Mouse (Mus musculus): ENCODE results near the gene Ms4a4a. TPM values are rescaled to one million over a fixed set of nuclear protein-coding genes. Genes with fewer than 3 reads are reported as not detected.

Gene Ms4a4a
- polyA plus RNA-seq (2014; fragmentation: Nextera tagmentation; extraction: Ambion mirVana), result 1.3 and 2.2 TPM in 2 replicates

- DNase-seq (ENCODE audit: low spot score), result no peak
- no peaks in the 10 kb centered on the region for H3K4me1 ChIP-seq (replicated peaks; ENCODE audit: control insufficient read depth, insufficient read depth, low read length)
These were observed at the start of gene Ms4a4a for GRCm38 (mm10) chr19:11375273-11375672. Gene Ms4a4a, plus strand, starts transcription at chr19:11375523.

DNA sequence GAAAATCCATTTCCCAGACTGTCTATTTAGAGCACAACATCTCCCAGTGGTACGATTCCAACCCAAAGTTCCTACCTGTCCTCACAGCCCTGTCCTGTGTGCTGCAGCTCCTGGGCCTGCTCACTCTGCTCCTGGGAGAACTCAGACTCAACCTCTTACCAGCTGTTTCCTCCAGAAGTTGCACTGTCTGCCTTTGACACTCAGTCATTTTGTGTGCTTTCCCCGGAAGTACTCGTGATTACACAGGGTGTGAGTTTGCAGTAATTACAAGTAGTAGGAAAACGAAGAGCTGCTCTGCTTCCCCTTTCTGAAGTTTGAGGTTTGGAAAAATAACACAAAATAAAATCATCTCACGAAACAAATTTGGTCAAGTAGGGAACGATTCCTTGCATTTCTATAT lies 39.4 kb upstream of the Ms4a4a start, which contains the start of gene Ms4a7:
Gene Ms4a7, minus strand, starts transcription at position 215 of the 400 bp plus-strand sequence.
- WGBS, result 72% methylated on average over 6 of the region's 6 CpGs

More at GRCm38 (mm10) chr19:11375273-11375672, at the start of gene Ms4a4a:
- no peak within 1 kb of the TSS for H3K4me3 ChIP-seq (ENCODE audit: low read depth, low read length)
- no peaks in the 10 kb centered on the region for H3K9me3 ChIP-seq (ENCODE audit: control insufficient read depth, low read length)
- H3K27me3 ChIP-seq (replicated peaks; ENCODE audit: control insufficient read depth, insufficient read depth, low read length), result no peaks in the 10 kb centered on the region
- no peak for ATAC-seq (replicated peaks; ENCODE audit: low FRiP score)
- no peak within 1 kb of the TSS for H3K9ac ChIP-seq (ENCODE audit: low read depth, low read length)
- 82% methylated on average over 2 of the region's 2 CpGs for WGBS
- H3K36me3 ChIP-seq (ENCODE audit: control insufficient read depth, insufficient read depth, low read length), result no peaks in the 10 kb centered on the region
- H3K27ac ChIP-seq (ENCODE audit: low read depth, low read length), result no peak within 1 kb of the TSS
- H3K4me2 ChIP-seq, result no peak within 1 kb of the TSS

GRCm38 (mm10) chr19:11343147-11343546 lies 32.2 kb upstream of the Ms4a4a start:
- no peak for DNase-seq (ENCODE audit: low spot score)
- no peaks in the 10 kb centered on the region for H3K36me3 ChIP-seq (ENCODE audit: control insufficient read depth, insufficient read depth, low read length)
- H3K4me3 ChIP-seq (ENCODE audit: low read depth, low read length), result no peak overlapping the region
- H3K4me2 ChIP-seq, result no peak overlapping the region
- ATAC-seq (replicated peaks; ENCODE audit: low FRiP score), result no peak
- H3K4me1 ChIP-seq (replicated peaks; ENCODE audit: control insufficient read depth, insufficient read depth, low read length), result no peaks in the 10 kb centered on the region
- H3K27me3 ChIP-seq (replicated peaks; ENCODE audit: control insufficient read depth, insufficient read depth, low read length), result no peaks in the 10 kb centered on the region
- no peak overlapping the region for H3K27ac ChIP-seq (ENCODE audit: low read depth, low read length)
- H3K9ac ChIP-seq (ENCODE audit: low read depth, low read length), result no peak overlapping the region
- H3K9me3 ChIP-seq (ENCODE audit: control insufficient read depth, low read length), result no peaks in the 10 kb centered on the region

More for the DNA sequence above, 39.4 kb upstream of the Ms4a4a start, which contains the start of gene Ms4a7:
- no peaks in the 10 kb centered on the region for H3K36me3 ChIP-seq (ENCODE audit: control insufficient read depth, insufficient read depth, low read length)
- no peaks in the 10 kb centered on the region for H3K27me3 ChIP-seq (replicated peaks; ENCODE audit: control insufficient read depth, insufficient read depth, low read length)
- H3K27ac ChIP-seq (ENCODE audit: low read depth, low read length), result no peak within 1 kb of the TSS
- H3K4me3 ChIP-seq (ENCODE audit: low read depth, low read length), result no peak within 1 kb of the TSS
- no peak within 1 kb of the TSS for H3K9ac ChIP-seq (ENCODE audit: low read depth, low read length)
- no peaks in the 10 kb centered on the region for H3K9me3 ChIP-seq (ENCODE audit: control insufficient read depth, low read length)
- H3K4me2 ChIP-seq, result no peak within 1 kb of the TSS
- no peaks in the 10 kb centered on the region for H3K4me1 ChIP-seq (replicated peaks; ENCODE audit: control insufficient read depth, insufficient read depth, low read length)
- ATAC-seq (replicated peaks; ENCODE audit: low FRiP score) (no peak), DNase-seq (ENCODE audit: low spot score) (no peak)

DNA sequence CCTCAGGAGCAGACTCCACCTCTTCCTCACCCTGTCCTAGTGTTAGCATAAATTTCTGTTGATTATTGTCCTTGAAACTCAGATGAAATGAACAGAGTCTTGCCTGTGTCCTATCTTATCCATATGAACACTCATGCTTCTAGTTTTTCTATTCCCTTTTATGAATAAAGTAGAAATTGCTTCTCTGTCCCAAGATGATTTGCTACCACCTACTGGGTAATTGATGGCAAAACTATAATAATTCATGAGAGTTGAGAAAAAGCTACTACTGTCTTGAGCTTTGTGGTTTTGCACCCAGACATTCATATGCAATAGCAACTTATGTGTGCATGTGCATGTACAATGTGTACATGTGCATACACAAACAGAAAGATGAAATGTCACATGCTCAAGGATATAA lies 31.3 kb upstream of the Ms4a4a start:
- H3K4me3 ChIP-seq (ENCODE audit: low read depth, low read length), result no peak overlapping the region
- no peak overlapping the region for H3K9ac ChIP-seq (ENCODE audit: low read depth, low read length)
- DNase-seq (ENCODE audit: low spot score) (no peak), ATAC-seq (replicated peaks; ENCODE audit: low FRiP score) (no peak)
- H3K9me3 ChIP-seq (ENCODE audit: control insufficient read depth, low read length), result no peaks in the 10 kb centered on the region
- H3K4me1 ChIP-seq (replicated peaks; ENCODE audit: control insufficient read depth, insufficient read depth, low read length), result no peaks in the 10 kb centered on the region
- H3K4me2 ChIP-seq, result no peak overlapping the region
- H3K36me3 ChIP-seq (ENCODE audit: control insufficient read depth, insufficient read depth, low read length), result no peaks in the 10 kb centered on the region
- no peak overlapping the region for H3K27ac ChIP-seq (ENCODE audit: low read depth, low read length)
- no peaks in the 10 kb centered on the region for H3K27me3 ChIP-seq (replicated peaks; ENCODE audit: control insufficient read depth, insufficient read depth, low read length)

DNA sequence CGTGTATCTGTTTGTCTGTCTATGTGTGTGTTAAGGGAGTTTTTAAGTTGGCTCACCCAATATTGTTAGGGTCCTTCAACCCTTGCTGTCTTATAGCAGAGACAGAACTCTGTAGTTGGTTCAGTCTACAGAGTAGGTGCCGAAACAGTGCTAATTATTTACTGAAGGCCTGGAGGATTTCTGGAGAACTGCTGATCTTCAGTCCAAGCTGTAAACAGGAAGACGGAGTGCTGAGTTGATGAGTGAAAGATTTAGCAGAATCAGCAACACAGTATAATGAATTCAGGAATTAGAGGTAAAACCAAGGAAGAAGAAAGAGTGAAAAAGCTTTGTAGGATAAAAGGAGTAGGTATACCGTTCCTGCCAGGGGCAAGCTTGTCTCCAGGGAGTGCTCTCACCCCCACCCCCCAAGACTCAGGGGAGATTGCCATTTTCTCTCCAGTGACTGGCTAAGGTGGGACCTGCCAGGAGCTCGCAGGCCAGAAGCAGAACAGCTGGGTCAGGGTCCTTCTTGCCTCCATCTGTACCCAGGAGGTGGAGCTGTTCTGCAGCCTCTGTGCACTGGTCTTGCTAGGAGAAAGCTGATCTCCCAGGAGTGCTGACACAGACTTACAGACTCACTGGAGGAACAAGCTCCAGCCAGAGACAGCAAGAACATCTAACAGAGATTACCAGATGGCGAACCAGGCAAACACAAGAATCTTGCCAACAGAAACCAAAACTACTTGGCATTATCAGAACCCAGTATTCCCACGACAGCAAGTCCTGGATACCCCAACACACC lies 25.4 kb upstream of the Ms4a4a start:
- DNase-seq (ENCODE audit: low spot score) (no peak), ATAC-seq (replicated peaks; ENCODE audit: low FRiP score) (no peak)
- H3K4me1 ChIP-seq (replicated peaks; ENCODE audit: control insufficient read depth, insufficient read depth, low read length), result no peaks in the 10 kb centered on the region
- H3K36me3 ChIP-seq (ENCODE audit: control insufficient read depth, insufficient read depth, low read length), result no peaks in the 10 kb centered on the region
- WGBS, result 51% methylated on average over 7 of the region's 7 CpGs
- H3K4me3 ChIP-seq (ENCODE audit: low read depth, low read length), result no peak overlapping the region
- H3K27me3 ChIP-seq (replicated peaks; ENCODE audit: control insufficient read depth, insufficient read depth, low read length), result no peaks in the 10 kb centered on the region
- no peak overlapping the region for H3K4me2 ChIP-seq
- H3K9me3 ChIP-seq (ENCODE audit: control insufficient read depth, low read length), result no peaks in the 10 kb centered on the region
- no peak overlapping the region for H3K27ac ChIP-seq (ENCODE audit: low read depth, low read length)
- no peak overlapping the region for H3K9ac ChIP-seq (ENCODE audit: low read depth, low read length)

DNA sequence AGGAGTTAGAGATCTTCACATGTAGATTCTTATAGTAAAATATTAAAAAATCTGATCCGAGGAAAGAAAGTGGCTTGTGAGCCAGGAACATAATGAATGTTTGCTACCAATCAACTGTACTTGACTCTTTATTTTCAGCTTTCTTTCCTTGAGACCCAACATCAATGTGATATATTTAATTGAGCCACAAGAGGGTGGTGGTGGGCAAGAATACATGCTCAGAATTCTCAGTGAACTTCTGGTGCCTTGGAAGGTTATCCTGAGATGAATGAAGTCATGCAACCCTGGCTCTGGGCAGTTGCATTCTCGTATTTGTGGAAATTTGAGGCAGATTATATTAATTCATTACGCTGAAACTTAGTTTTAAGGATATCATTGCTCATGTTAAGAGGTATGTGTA lies 23.4 kb upstream of the Ms4a4a start:
- Histone ChIP-seq H3K4me3 (ENCODE audit: low read depth, low read length) (no peak overlapping the region), H3K4me2 (no peak overlapping the region), H3K27ac (ENCODE audit: low read depth, low read length) (no peak overlapping the region), H3K36me3 (ENCODE audit: control insufficient read depth, insufficient read depth, low read length) (no peaks in the 10 kb centered on the region), H3K4me1 (replicated peaks; ENCODE audit: control insufficient read depth, insufficient read depth, low read length) (no peaks in the 10 kb centered on the region), H3K27me3 (replicated peaks; ENCODE audit: control insufficient read depth, insufficient read depth, low read length) (no peaks in the 10 kb centered on the region), H3K9ac (ENCODE audit: low read depth, low read length) (no peak overlapping the region), H3K9me3 (ENCODE audit: control insufficient read depth, low read length) (no peaks in the 10 kb centered on the region)
- DNase-seq (ENCODE audit: low spot score), result no peak
- no peak for ATAC-seq (replicated peaks; ENCODE audit: low FRiP score)
- 40% methylated on average over 3 of the region's 3 CpGs for WGBS

DNA sequence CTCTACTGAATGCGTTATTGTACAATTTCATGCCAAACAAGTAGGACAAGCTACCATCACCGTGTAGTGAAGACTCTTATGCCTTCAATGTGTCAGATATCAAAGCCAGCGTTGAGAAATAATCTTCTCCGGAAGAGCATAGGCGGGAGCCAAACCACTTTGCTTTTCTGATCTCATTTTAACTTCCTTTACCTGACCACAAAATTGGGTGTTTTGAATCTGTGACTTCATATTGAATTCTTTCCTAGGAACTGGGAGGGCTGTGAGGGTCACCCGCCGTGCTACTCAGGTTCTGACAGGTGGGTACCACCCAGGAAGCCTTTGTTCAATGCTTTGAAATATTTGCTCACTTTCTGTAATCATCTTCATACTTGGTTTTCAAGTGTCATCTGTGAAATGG lies 19.6 kb upstream of the Ms4a4a start:
- Histone ChIP-seq H3K27ac (ENCODE audit: low read depth, low read length) (no peak overlapping the region), H3K4me2 (no peak overlapping the region), H3K9me3 (ENCODE audit: control insufficient read depth, low read length) (no peaks in the 10 kb centered on the region), H3K36me3 (ENCODE audit: control insufficient read depth, insufficient read depth, low read length) (no peaks in the 10 kb centered on the region), H3K4me3 (ENCODE audit: low read depth, low read length) (no peak overlapping the region), H3K9ac (ENCODE audit: low read depth, low read length) (no peak overlapping the region), H3K4me1 (replicated peaks; ENCODE audit: control insufficient read depth, insufficient read depth, low read length) (no peaks in the 10 kb centered on the region), H3K27me3 (replicated peaks; ENCODE audit: control insufficient read depth, insufficient read depth, low read length) (no peaks in the 10 kb centered on the region)
- DNase-seq (ENCODE audit: low spot score), result no peak
- 70% methylated on average over 7 of the region's 7 CpGs for WGBS
- no peak for ATAC-seq (replicated peaks; ENCODE audit: low FRiP score)

DNA sequence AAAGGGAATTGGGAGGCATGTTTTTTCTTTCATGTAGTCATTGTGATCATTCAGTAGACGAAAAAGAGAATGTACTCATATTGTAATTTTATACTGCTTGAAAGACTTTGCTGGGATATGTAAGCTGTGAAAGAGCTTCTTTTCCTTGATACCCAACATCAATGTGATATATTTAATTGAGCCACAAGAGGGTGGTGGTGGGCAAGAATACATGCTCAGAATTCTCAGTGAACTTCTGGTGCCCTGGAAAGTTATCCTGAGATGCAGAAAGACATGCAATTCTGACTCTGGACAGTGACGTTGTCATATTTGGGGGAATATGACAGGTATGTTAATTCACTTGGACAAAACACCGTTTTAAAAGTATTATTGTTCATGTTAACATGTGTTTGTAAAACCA lies 15.2 kb upstream of the Ms4a4a start:
- WGBS, result 42% methylated on average over 3 of the region's 3 CpGs
- Histone ChIP-seq H3K9ac (ENCODE audit: low read depth, low read length) (no peak overlapping the region), H3K4me3 (ENCODE audit: low read depth, low read length) (no peak overlapping the region), H3K27ac (ENCODE audit: low read depth, low read length) (no peak overlapping the region), H3K27me3 (replicated peaks; ENCODE audit: control insufficient read depth, insufficient read depth, low read length) (no peaks in the 10 kb centered on the region), H3K4me1 (replicated peaks; ENCODE audit: control insufficient read depth, insufficient read depth, low read length) (no peaks in the 10 kb centered on the region), H3K36me3 (ENCODE audit: control insufficient read depth, insufficient read depth, low read length) (no peaks in the 10 kb centered on the region), H3K9me3 (ENCODE audit: control insufficient read depth, low read length) (no peaks in the 10 kb centered on the region), H3K4me2 (no peak overlapping the region)
- DNase-seq (ENCODE audit: low spot score) (no peak), ATAC-seq (replicated peaks; ENCODE audit: low FRiP score) (no peak)

- DNase-seq (ENCODE audit: low spot score), result no peak
- H3K27me3 ChIP-seq (replicated peaks; ENCODE audit: control insufficient read depth, insufficient read depth, low read length), result no peaks in the 10 kb centered on the region
- H3K4me3 ChIP-seq (ENCODE audit: low read depth, low read length), result no peak overlapping the region
- no peak for ATAC-seq (replicated peaks; ENCODE audit: low FRiP score)
- no peak overlapping the region for H3K9ac ChIP-seq (ENCODE audit: low read depth, low read length)
- no peaks in the 10 kb centered on the region for H3K36me3 ChIP-seq (ENCODE audit: control insufficient read depth, insufficient read depth, low read length)
- no peak overlapping the region for H3K4me2 ChIP-seq
- no peaks in the 10 kb centered on the region for H3K9me3 ChIP-seq (ENCODE audit: control insufficient read depth, low read length)
- H3K4me1 ChIP-seq (replicated peaks; ENCODE audit: control insufficient read depth, insufficient read depth, low read length), result no peaks in the 10 kb centered on the region
- no peak overlapping the region for H3K27ac ChIP-seq (ENCODE audit: low read depth, low read length)
These were observed 13.3 kb upstream of the Ms4a4a start for GRCm38 (mm10) chr19:11362002-11362401.
